In the genomic region with DNA sequence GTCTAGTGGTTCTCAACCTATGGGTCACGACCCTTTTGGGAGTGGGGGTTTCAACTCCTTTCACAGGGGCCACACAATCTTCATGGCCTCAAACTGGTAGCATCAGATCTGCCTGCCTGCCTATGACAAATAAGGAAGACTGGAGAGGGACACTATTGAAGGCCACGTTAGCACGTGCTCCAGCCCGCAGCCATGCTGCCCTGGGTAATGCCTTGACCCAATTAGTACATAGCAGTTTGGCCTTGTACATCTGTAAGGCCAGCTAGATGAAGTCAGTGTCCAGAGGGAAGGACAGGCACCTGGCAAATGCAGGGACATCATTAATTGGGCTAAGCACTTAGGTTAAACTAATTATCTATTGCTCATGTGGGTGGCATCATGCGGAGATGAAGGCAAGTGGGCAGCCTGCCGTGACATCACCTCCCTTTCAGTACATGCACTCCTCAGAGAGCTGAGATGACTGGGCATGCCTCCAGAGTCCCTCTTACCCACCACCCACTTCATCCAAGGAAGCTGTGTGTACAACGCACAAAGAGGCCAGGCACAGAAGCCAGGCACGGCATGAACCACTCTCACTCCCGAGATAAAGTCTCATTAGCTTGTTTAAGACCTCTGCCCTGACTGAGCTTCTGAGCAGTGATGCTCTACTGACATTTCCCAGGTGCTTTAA, we compare ENCODE assay signal across 14 mouse cellular contexts.
A peak's percentile ranks its signal among the peaks of the same experiment; 100 is the strongest.
DNase-seq lines count a peak whose midpoint lies in the region; ATAC-seq lines count a peak whose summit lies in the region.
"Had no signal": no experiment of that assay in that cellular context is flagged by ENCODE, and none has a peak within 500 bp of the region (broad histone marks: within the 10 kb centered on the region; RNA-seq: fewer than 3 reads in every experiment).

No protein-coding gene starts in this region.

- no peaks in the 10 kb centered on the region for H3K27me3 ChIP-seq in forebrain, embryonic 15.5 days
- peaks cover 8% of the 10 kb centered on the region; the same call in 1 of the 2 replicates for H3K27me3 ChIP-seq in forebrain, embryonic 12.5 days
- H3K27me3 ChIP-seq in kidney, embryonic 15.5 days: no peaks in the 10 kb centered on the region
- no peaks in the 10 kb centered on the region for H3K27me3 ChIP-seq in neural tube, embryonic 13.5 days
- H3K27me3 ChIP-seq in neural tube, embryonic 14.5 days (ENCODE audit: control insufficient read depth, insufficient read depth, low read length): no peaks in the 10 kb centered on the region
- H3K27me3 ChIP-seq: Patski had no signal

- no peak for DNase-seq in kidney, adult 8-10 months
- no peak for DNase-seq in neural tube, embryonic 10.5 days (ENCODE audit: extremely low spot score, low spot score)
- no peak for DNase-seq in gastrocnemius, postnatal 36 days
- DNase-seq: cerebellum, adult 11-12 months; embryo, embryonic 11 days; heart, postnatal 10 days; lung, adult 18-20 months had no signal

- no peaks in the 10 kb centered on the region for H3K9me3 ChIP-seq in forebrain, embryonic 15.5 days
- H3K9me3 ChIP-seq in forebrain, embryonic 12.5 days: no peaks in the 10 kb centered on the region
- no peaks in the 10 kb centered on the region for H3K9me3 ChIP-seq in kidney, embryonic 15.5 days (replicated peaks)
- no peaks in the 10 kb centered on the region for H3K9me3 ChIP-seq in neural tube, embryonic 13.5 days
- H3K9me3 ChIP-seq in neural tube, embryonic 14.5 days (ENCODE audit: control insufficient read depth, low read length): no peaks in the 10 kb centered on the region

- H3K4me2 ChIP-seq in forebrain, embryonic 15.5 days (replicated peaks): no peak overlapping the region
- no peak overlapping the region for H3K4me2 ChIP-seq in forebrain, embryonic 12.5 days
- no peak overlapping the region for H3K4me2 ChIP-seq in kidney, embryonic 15.5 days
- H3K4me2 ChIP-seq in neural tube, embryonic 13.5 days: no peak overlapping the region
- H3K4me2 ChIP-seq in neural tube, embryonic 14.5 days (ENCODE audit: low read depth, low read length): no peak overlapping the region

- intact Hi-C loops in gastrocnemius, postnatal 36 days (cut with DNase I): no loop called here

- H3K4me1 ChIP-seq in forebrain, embryonic 15.5 days: peaks cover 18% of the 10 kb centered on the region
- H3K4me1 ChIP-seq in forebrain, embryonic 12.5 days: peaks cover 11% of the 10 kb centered on the region
- H3K4me1 ChIP-seq in kidney, embryonic 15.5 days: peaks cover 9% of the 10 kb centered on the region; the same call in 1 of the 2 replicates
- peaks cover 21% of the 10 kb centered on the region for H3K4me1 ChIP-seq in neural tube, embryonic 13.5 days (replicated peaks)
- peaks cover 10% of the 10 kb centered on the region; the same call in 1 of the 2 replicates for H3K4me1 ChIP-seq in neural tube, embryonic 14.5 days (ENCODE audit: control insufficient read depth, insufficient read depth, low read length)

- 36% methylated on average over 9 of the region's 9 CpGs for WGBS in forebrain, embryonic 15.5 days
- WGBS in forebrain, embryonic 12.5 days: 40% methylated on average over 9 of the region's 9 CpGs
- 49% methylated on average over 9 of the region's 9 CpGs for WGBS in kidney, embryonic 15.5 days
- 52% methylated on average over 9 of the region's 9 CpGs for WGBS in neural tube, embryonic 13.5 days
- 52% methylated on average over 9 of the region's 9 CpGs for WGBS in neural tube, embryonic 14.5 days

- H3K36me3 ChIP-seq in forebrain, embryonic 15.5 days: no peaks in the 10 kb centered on the region
- H3K36me3 ChIP-seq in forebrain, embryonic 12.5 days (replicated peaks): no peaks in the 10 kb centered on the region
- no peaks in the 10 kb centered on the region for H3K36me3 ChIP-seq in kidney, embryonic 15.5 days
- H3K36me3 ChIP-seq in neural tube, embryonic 13.5 days: no peaks in the 10 kb centered on the region
- no peaks in the 10 kb centered on the region for H3K36me3 ChIP-seq in neural tube, embryonic 14.5 days (ENCODE audit: control insufficient read depth, insufficient read depth, low read length)

- H3K9ac ChIP-seq in forebrain, embryonic 15.5 days (replicated peaks): no peak overlapping the region
- no peak overlapping the region for H3K9ac ChIP-seq in forebrain, embryonic 12.5 days
- no peak overlapping the region for H3K9ac ChIP-seq in kidney, embryonic 15.5 days
- H3K9ac ChIP-seq in neural tube, embryonic 13.5 days: 0 out of 2 replicates have a peak overlapping the region, but pooled peaks have one; percentile 17
- H3K9ac ChIP-seq in neural tube, embryonic 14.5 days (replicated peaks; ENCODE audit: low read depth, low read length): no peak overlapping the region

- ATAC-seq in forebrain, embryonic 15.5 days (replicated peaks): peak; percentile 32; the same call in 1 of the 2 replicates
- no peak for ATAC-seq in forebrain, embryonic 12.5 days (ENCODE audit: low FRiP score)
- ATAC-seq in kidney, embryonic 15.5 days (replicated peaks; ENCODE audit: low FRiP score): 0 out of 2 replicates have a peak, but pooled peaks have one; percentile 25
- ATAC-seq in neural tube, embryonic 13.5 days (ENCODE audit: low read depth): no peak
- peak; percentile 38; the same call in 1 of the 2 replicates for ATAC-seq in neural tube, embryonic 14.5 days (ENCODE audit: low read depth)
- ATAC-seq: intestine, postnatal 0 days; Patski had no signal

- H3K27ac ChIP-seq in forebrain, embryonic 15.5 days (replicated peaks): no peak overlapping the region
- no peak overlapping the region for H3K27ac ChIP-seq in forebrain, embryonic 12.5 days
- H3K27ac ChIP-seq in kidney, embryonic 15.5 days: no peak overlapping the region
- H3K27ac ChIP-seq in neural tube, embryonic 13.5 days (replicated peaks): no peak overlapping the region
- H3K27ac ChIP-seq in neural tube, embryonic 14.5 days (ENCODE audit: low read depth, low read length): no peak overlapping the region; the same call in 1 of the 2 replicates

- H3K4me3 ChIP-seq in forebrain, embryonic 15.5 days: no peak overlapping the region
- H3K4me3 ChIP-seq in forebrain, embryonic 12.5 days (replicated peaks): no peak overlapping the region
- no peak overlapping the region for H3K4me3 ChIP-seq in kidney, embryonic 15.5 days (replicated peaks)
- no peak overlapping the region for H3K4me3 ChIP-seq in neural tube, embryonic 13.5 days
- no peak overlapping the region for H3K4me3 ChIP-seq in neural tube, embryonic 14.5 days (ENCODE audit: low read depth, low read length)

Comparison
In these comparisons a context has a peak if more than half of its experiments do, and no peak if none do; other contexts are left out.
1. ATAC-seq: peak in forebrain, embryonic 15.5 days (single experiment), kidney, embryonic 15.5 days (single experiment) and neural tube, embryonic 14.5 days (single experiment); none in forebrain, embryonic 12.5 days (single experiment) and neural tube, embryonic 13.5 days (single experiment).